Mouse (Mus musculus) lung, embryonic 14.5 days (tissue): ENCODE data around the gene Tnfaip8l2. TPM values are rescaled to one million over a fixed set of nuclear protein-coding genes. Genes with fewer than 3 reads are reported as not detected.

ENCODE experiments used
- ATAC-seq: fragments of 200-750 bp; cut with Nextera tagmentation; 2 replicates; pipeline ENCODE4 v1.8.0; 2017; ENCODE audit warnings: mild to moderate bottlenecking, moderate TSS enrichment, moderate library complexity; ENCODE audit not compliant: insufficient read depth
- DNase-seq: peaks from one replicate; pipeline ENCODE4 v3.0.0-alpha.2; 2015
- H3K27ac ChIP-seq: fragments of 300-500 bp; sonication (generic); 2 replicates; pipeline ENCODE4 v1.5.1; 2014; ENCODE audit warnings: low read depth, mild to moderate bottlenecking, moderate library complexity
- H3K27me3 ChIP-seq: fragments of 300-500 bp; sonication (generic); 2 replicates; pipeline ENCODE4 v1.6.1; 2014; ENCODE audit warnings: low read length, control low read depth; ENCODE audit not compliant: insufficient read depth
- H3K36me3 ChIP-seq: fragments of 300-500 bp; sonication (generic); 2 replicates; pipeline ENCODE4 v1.6.1; 2014; ENCODE audit warnings: control low read depth; ENCODE audit not compliant: insufficient read depth
- H3K4me1 ChIP-seq: fragments of 300-500 bp; sonication (generic); 2 replicates; pipeline ENCODE4 v1.6.1; 2014; ENCODE audit warnings: antibody characterized with exemption, control low read depth; ENCODE audit not compliant: insufficient read depth
- H3K4me2 ChIP-seq: fragments of 300-500 bp; sonication (generic); 2 replicates; pipeline ENCODE4 v1.6.1; 2014; ENCODE audit warnings: mild to moderate bottlenecking
- H3K4me3 ChIP-seq: fragments of 300-500 bp; sonication (generic); 2 replicates; pipeline ENCODE4 v1.5.1; 2014; ENCODE audit warnings: low read depth, low read length
- H3K9ac ChIP-seq: fragments of 300-500 bp; sonication (generic); 2 replicates; pipeline ENCODE4 v1.6.1; 2014
- H3K9me3 ChIP-seq: fragments of 300-500 bp; sonication (generic); 2 replicates; pipeline ENCODE4 v1.6.1; 2016; ENCODE audit warnings: low read depth, low read length, control low read depth
- CTCF ChIP-seq: IDR thresholded peaks from 2 replicates; pipeline ENCODE4 v1.5.1; 2016; ENCODE audit warnings: antibody characterized with exemption, low read depth
- WGBS: fragments of 180-500 bp; shearing (Covaris S2); extraction: QIAGEN DNeasy Blood & Tissue Kit; methylation state at CpG from one replicate; pipeline ENCODE4 v1.1.7; 2014; 5-methylcytosine and 5-hydroxymethylcytosine counted together
- polyA plus RNA-seq: library from polyadenylated mRNA; unstranded; fragments of >200 nt; fragmentation: Nextera tagmentation; extraction: Ambion mirVana; gene quantifications from 2 replicates; pipeline ENCODE4 v1.2.1, GENCODE M21; 2014

The Tnfaip8l2 gene
- polyA plus RNA-seq, 1 experiment from 2014 or later, result 3.2 TPM

GRCm38 (mm10) chr3:95164840-95165239 is 22.7 kb upstream of the Tnfaip8l2 start:
- Histone ChIP-seq H3K4me1 (peaks cover 15% of the 10 kb centered on the region), H3K4me2 (no peak overlapping the region), H3K27me3 (no peaks in the 10 kb centered on the region; the same call in 1 of the 2 replicates), H3K9ac (no peak overlapping the region), H3K4me3 (no peak overlapping the region), H3K9me3 (no peaks in the 10 kb centered on the region), H3K27ac (no peak overlapping the region), H3K36me3 (peaks cover 22% of the 10 kb centered on the region; the same call in 1 of the 2 replicates)
- no peak for DNase-seq
- whole genome bisulfite sequencing, result 80% methylated on average over 5 of the region's 5 CpGs
- no peak for ATAC-seq
- TF ChIP-seq CTCF, result no peak

DNA sequence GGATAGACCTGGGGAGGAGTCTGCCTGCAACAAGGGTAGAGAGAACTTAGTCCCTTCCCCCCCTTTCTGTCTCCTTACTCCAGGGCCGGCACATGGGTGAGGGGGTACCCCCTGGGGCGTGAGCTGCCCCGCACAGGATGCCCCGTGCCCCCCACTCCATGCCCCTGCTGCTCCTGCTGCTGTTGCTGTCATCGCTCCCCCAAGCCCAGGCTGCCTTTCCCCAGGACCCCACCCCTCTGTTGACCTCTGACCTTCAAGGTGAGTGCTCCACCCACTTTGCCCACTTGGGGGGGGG is 22.0 kb upstream of the Tnfaip8l2 start:
- DNase-seq (no peak), ATAC-seq (no peak)
- WGBS, result 80% methylated on average over 5 of the region's 5 CpGs
- Histone ChIP-seq H3K4me3 (no peak overlapping the region), H3K9me3 (no peaks in the 10 kb centered on the region), H3K27me3 (no peaks in the 10 kb centered on the region), H3K4me1 (peaks cover 19% of the 10 kb centered on the region), H3K9ac (no peak overlapping the region), H3K4me2 (no peak overlapping the region; the same call in 1 of the 2 replicates), H3K27ac (no peak overlapping the region), H3K36me3 (peaks cover 15% of the 10 kb centered on the region; the same call in 1 of the 2 replicates)
- no peak for TF ChIP-seq CTCF

- 47% methylated on average over 11 of the region's 11 CpGs for WGBS
- Histone ChIP-seq H3K4me2 (peak overlapping the region; percentile 39; the same call in 1 of the 2 replicates), H3K9ac (no peak overlapping the region; the same call in 1 of the 2 replicates)
Measured at GRCm38 (mm10) chr3:95163419-95164255, 21.5 kb upstream of the Tnfaip8l2 start.

DNA sequence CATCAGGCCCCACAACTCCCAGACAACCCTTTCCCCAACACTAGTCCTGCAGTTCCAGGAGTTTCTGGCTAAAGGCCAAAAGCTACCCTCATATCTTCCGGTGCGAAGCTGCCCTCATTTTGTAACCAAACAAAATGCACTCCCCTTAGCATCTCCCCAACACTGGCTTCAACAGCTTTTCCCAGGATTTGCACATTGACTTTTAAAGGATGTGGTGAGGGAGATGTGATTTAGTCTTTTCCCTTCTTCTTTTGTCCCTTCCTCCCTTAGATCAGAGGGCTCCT is 20.1 kb upstream of the Tnfaip8l2 start:
- Histone ChIP-seq H3K4me1 (peaks cover 19% of the 10 kb centered on the region), H3K9ac (no peak overlapping the region), H3K9me3 (no peaks in the 10 kb centered on the region), H3K4me3 (peak overlapping the region; percentile 77; the same call in 1 of the 2 replicates), H3K4me2 (peak overlapping the region; percentile 93), H3K27ac (no peak overlapping the region), H3K36me3 (peaks cover 11% of the 10 kb centered on the region; the same call in 1 of the 2 replicates), H3K27me3 (no peaks in the 10 kb centered on the region)
- ATAC-seq, result no peak
- peak; percentile 45 for DNase-seq
- 31% methylated on average over 2 of the region's 2 CpGs for WGBS
- TF ChIP-seq CTCF, result no peak

More at GRCm38 (mm10) chr3:95163419-95164255, 21.5 kb upstream of the Tnfaip8l2 start:
- peak; percentile 42 for DNase-seq
- no peak for ATAC-seq
- H3K4me1 ChIP-seq, result peaks cover 19% of the 10 kb centered on the region
- H3K36me3 ChIP-seq, result peaks cover 11% of the 10 kb centered on the region; the same call in 1 of the 2 replicates
- H3K27ac ChIP-seq, result peak overlapping the region; percentile 18; the same call in 1 of the 2 replicates
- TF ChIP-seq CTCF, result no peak
- no peaks in the 10 kb centered on the region for H3K27me3 ChIP-seq
- no peak overlapping the region for H3K4me3 ChIP-seq
- H3K9me3 ChIP-seq, result no peaks in the 10 kb centered on the region

- no peak for TF ChIP-seq CTCF
- peaks cover 9% of the 10 kb centered on the region; the same call in 1 of the 2 replicates for H3K36me3 ChIP-seq
- ATAC-seq (no peak), DNase-seq (peak; percentile 43)
- peaks cover 19% of the 10 kb centered on the region for H3K4me1 ChIP-seq
- peak overlapping the region; percentile 77 for H3K4me3 ChIP-seq
- no peaks in the 10 kb centered on the region for H3K9me3 ChIP-seq
- H3K27me3 ChIP-seq, result no peaks in the 10 kb centered on the region
- no peak overlapping the region for H3K27ac ChIP-seq
- 5% methylated on average over 9 of the region's 9 CpGs for WGBS
- peak overlapping the region; percentile 93 for H3K4me2 ChIP-seq
- peak overlapping the region; percentile 63 for H3K9ac ChIP-seq
Measured at GRCm38 (mm10) chr3:95161618-95162344, 19.6 kb upstream of the Tnfaip8l2 start.

GRCm38 (mm10) chr3:95161041-95161551 is 18.9 kb upstream of the Tnfaip8l2 start:
- ATAC-seq (peak; percentile 12; the same call in 1 of the 2 replicates), DNase-seq (peak; percentile 35)
- WGBS, result under 1% methylated on average over 30 of the region's 30 CpGs

More at GRCm38 (mm10) chr3:95161041-95161551, 18.9 kb upstream of the Tnfaip8l2 start:
- Histone ChIP-seq H3K4me2 (peak overlapping the region; percentile 93), H3K9me3 (no peaks in the 10 kb centered on the region), H3K9ac (peak overlapping the region; percentile 63), H3K27me3 (no peaks in the 10 kb centered on the region), H3K4me3 (peak overlapping the region; percentile 77), H3K36me3 (peaks cover 7% of the 10 kb centered on the region; the same call in 1 of the 2 replicates), H3K4me1 (peaks cover 19% of the 10 kb centered on the region), H3K27ac (no peak overlapping the region)
- no peak for TF ChIP-seq CTCF
